Mouse (Mus musculus) embryo, embryonic 11 days (tissue): ENCODE results near the gene Cramp1l.
"Not testable (repeated sequence)": the region's sequence is repeated elsewhere in the genome, so short reads cannot be mapped to it uniquely, and the experiment has no call there.

Source experiments
- DNase-seq: peaks from one replicate; pipeline ENCODE4 v3.0.0-alpha.2; 2015

The Cramp1l gene

DNA sequence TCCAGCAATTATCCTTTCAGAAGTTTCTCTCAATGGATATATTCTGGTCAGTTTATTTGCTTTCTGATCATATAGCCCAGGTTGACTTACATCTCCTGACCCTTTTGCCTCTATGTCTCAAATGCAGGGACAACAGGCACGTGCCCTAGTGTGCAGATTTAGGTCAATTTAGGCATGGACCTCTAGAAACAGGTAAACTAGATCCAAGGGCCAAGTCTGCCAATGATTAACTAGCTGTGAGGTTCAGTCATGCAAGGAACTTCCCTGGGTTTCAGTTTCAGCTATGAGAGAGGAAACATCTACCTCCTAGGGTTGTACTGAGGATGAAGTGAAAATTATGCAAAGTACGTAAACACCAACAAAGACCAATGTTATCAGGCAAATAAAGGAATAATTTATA is 62.3 kb downstream of the Cramp1l start:
- no peak for DNase-seq

DNA sequence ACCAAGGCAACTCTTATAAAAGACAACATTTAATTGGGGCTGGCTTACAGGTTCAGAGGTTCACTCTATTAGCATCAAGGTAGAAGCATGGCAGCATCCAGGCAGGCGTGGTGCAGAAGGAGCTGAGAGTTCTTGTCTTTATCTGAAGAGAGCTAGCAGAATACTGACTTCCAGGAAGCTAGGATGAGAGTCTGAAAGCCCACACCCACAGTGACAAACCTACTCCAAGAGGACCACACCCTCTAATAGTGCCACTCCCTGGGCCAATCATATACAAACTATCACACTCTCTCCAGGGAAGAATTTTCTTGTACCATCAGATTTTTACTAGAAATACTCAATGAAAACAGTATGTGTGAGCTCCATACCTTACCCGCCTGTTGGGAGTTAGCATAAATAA is 64.9 kb downstream of the Cramp1l start:
- no peak for DNase-seq

DNA sequence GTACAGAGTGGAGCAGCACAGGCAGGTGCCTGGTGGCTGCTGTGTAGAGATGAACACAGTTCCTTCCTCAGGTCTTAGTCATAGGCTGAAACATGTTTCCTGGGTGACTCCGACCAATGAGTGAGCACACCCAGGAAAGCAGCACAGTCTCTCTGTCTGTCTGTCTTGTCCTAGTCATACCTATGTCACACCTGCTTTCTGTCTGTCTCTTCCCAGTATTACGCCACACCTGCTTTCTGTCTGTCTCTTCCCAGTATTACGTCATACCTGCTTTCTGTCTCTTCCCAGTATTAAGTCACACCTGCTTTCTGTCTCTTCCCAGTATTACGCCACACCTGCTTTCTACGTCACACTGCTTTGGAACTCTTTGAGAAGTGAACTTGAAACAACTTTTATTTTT is 67.4 kb downstream of the Cramp1l start:
- DNase-seq: no peak

DNA sequence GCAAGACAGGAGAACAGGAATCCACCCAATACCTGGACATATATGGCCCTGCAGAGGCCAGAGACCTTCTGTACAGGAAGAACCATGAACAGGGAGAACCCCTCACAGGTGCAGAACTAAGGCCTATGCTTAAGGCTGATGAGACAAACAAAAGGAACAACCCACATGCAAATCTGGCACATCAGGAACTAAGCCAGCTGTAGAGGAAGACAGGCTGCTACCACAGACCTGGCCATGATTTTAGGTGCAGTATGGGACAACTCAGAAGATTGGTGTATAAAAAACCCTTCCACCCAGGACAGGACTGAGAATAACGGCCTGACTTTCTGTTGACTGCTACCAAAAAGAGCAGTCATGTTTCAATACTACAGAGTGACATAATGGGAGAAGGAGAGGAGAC is 72.0 kb downstream of the Cramp1l start:
- not testable (repeated sequence) for DNase-seq

DNA sequence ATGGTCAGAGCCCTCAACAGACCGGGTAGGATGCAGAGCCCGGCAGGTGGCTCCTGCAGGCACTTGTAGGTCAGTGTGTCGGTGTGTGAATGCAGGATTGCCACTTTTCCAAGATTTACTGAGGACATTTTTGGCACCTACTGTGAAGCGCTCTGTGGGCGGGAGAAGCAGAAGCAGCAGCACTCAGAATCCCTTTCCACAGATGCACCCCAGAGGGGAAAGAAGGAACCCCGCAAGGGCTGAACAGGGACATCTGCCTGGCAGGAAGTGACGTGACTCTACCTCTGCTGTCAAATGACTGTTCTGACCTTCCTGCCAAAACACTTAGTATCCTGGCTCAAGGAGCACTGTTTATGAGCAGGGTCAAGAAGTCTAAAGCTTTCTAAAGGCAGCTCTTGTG is 72.6 kb downstream of the Cramp1l start:
- no peak for DNase-seq

DNA sequence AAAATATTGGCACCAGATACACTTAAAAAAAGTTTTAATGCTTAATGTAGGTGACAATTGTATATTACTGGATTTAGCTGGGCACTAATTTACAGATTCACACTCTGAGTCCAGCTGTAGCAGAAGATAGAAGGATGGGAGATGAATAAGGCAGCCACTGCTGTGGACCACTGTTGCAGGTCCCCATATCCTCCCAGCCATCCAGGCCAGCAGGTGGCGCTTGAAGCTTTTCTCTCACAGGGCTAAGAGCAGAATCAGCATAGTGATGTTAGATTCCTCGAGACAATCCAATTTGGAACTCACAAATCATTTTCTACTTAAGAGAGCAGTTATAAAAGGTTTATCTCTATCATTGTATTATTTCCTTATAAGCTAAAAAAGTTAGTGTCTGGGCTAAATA is 73.1 kb downstream of the Cramp1l start:
- DNase-seq: not testable (repeated sequence)

DNA sequence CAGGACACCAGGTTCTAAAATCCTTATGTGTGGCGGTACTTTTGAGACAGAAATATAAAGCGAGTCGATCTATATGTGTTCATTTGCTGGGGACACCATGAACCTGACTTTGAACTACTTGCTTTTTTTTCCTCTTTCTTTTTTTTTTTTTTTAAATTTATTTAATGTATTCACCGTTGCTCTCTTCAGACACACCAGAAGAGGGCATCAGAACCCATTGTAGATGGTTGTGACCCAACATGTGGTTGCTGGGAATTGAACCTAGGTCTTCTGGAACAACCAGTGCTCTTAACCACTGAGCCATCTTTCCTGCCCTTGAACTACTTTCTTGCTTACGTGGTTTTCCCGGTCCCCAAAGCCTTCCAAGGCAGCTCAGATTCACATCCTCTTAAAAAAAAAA is 78.3 kb downstream of the Cramp1l start:
- DNase-seq: no peak

DNA sequence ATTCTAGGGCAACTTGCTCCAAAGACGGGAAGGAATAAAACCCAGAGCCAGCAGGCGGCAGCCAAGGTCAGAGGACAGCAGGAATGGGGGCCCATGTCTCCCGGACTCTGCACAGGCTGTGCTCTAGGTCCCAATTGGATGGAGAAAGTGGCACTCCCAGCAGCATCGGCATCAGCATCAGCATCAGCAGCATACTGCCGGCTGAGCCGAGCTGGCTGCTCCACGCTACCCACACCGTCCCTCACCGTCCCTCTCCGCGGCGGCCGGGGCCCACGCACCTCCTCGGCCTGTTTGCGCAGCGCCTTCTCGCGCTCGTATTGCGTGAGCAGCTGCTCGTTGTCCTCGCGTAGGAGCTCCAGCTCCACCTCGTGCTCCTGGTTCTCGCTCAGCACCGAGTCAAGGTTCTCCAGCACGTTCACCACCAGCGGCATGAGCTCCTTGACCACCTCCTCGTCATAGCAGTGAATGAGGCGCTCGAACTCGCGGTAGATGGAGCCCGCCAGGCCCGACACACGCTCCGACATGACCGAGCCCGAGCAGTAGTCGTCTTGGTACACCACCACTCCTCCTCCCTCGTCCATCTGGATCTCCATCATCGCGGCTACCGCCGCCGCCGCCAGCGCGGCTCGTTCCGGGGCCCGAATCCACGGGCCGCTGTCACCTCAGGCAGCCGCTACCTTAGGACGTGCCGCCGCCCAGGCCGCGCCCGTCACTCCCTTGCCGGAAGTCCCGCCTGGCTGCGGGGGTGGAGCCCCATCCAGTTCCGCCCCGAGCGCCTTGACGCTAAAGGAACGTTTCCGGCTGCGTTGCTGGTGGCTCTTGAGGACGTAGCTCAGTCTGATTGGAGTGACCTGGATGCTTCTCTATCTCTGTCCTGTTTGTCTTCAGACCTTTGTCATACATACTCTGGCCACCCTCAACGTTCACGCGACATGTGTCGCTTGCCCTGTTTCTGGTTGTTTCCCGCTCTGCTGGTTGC is 79.0 kb downstream of the Cramp1l start, which contains the start of gene Mapk8ip3:
Mapk8ip3 (minus strand) TSS at position 719 of the 979 bp plus-strand sequence.
- DNase-seq: peak; percentile 97

DNA sequence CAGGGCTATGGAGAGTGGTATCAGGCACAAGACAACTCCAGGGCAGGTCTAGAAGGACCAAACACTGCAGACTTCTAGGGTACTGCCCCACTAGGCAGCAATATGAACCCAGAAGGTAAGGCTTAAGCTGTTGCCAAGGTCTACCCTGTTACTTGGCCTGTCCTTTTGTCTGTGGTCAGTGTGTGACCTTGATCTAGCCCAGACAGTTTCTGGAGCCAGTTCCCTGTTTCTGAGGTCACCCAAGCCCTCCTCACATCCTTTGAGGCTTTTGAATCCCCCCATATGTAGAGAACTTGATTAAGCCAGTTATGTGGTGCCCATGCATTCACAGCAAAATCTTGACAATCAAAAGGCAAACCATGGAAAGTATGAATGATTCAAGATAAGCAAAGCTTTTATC is 79.9 kb downstream of the Cramp1l start:
- DNase-seq: no peak

DNA sequence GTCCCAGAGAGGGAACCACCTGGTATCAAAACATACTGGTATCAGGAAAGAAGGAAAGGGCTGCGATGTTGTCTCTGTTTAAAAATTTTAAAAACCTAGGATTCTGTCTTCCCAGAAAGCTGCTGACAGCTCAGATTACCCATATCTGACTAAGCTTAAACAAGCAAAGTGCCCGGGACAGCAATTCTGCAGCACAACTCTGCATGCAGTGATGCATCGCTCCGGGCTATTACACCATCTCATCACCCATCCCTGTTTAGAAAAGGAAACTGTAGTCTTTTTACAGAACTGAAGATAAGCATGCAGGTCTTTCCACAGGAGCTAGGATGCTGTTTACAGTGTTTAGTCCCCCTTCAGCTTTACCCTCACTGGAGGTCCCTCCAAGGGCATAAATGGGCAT is 80.7 kb downstream of the Cramp1l start:
- DNase-seq: no peak

DNA sequence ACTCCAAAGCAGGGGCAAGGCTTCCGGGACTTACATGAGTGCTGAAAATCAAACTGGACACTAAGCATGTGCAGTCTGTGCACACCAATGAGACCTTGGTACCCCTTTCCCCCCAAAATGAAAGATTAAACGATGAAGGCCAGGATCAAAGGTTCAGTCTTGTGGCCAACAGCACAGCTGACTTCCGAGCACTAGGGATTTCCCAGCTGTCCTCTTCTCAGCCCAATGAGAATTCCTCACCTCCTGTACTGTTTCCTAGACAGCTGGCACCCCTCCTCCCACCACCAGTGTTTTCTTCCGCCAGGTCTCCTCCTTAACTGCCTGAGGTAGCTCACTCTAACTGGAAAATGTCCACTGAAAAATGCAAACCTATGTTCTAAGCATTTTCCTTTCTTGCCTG is 82.4 kb downstream of the Cramp1l start:
- DNase-seq: no peak

DNA sequence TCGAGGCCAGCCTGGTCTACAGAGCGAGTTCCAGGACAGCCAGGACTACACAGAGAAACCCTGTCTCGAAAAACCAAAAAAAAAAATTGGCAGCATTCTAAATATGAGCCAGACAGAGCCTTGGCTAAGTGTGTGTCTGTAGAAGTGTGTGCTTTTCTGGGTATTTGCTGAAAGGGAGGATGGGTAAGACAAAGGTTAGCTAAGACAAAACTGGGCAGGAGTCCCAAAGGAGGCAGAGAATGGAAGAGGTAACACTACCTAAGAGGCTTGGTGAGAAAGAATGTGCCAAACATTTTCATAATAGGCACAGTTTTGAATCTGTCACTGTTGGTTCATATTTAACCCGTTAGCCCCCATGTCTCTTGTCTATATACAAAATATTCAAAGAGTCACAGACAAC is 83.2 kb downstream of the Cramp1l start:
- no peak for DNase-seq

DNA sequence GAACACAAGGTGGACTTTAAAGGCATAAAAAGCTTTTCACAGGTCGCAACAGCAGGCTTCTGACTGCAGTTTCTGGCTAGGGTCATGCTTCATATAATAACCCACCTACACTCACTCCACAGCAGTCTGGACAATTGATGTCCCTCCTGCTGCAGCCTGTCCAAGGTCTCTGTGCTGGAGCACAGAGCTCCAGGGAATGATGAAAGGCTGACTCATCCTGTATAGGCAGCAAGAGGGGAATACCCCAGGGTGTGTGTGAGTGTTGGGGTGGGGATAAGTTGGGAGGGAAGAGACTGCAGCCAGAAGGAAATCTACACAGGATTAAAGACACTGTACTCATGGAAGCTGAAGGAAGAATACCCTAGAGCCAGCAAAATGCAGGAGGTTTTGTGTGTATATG is 86.1 kb downstream of the Cramp1l start:
- DNase-seq: no peak

DNA sequence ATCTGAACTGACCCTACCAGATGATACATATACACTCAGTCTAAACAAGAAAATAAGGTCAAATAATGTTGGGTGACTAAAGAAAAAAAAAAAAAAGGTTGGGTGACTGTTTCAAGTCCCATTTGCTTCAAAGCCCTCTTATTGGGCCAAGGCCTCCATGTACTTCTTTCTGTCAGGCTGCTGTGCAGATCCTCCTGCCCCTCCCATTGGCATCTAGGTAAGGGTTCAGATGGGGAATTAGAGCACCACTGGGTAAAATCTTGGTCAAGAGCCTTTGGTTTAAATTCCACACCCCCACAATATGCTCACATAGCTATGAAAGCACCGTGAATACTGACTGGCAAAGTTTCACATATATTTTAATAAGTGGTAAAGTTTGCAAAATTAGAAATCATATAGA is 92.3 kb downstream of the Cramp1l start:
- DNase-seq: no peak

DNA sequence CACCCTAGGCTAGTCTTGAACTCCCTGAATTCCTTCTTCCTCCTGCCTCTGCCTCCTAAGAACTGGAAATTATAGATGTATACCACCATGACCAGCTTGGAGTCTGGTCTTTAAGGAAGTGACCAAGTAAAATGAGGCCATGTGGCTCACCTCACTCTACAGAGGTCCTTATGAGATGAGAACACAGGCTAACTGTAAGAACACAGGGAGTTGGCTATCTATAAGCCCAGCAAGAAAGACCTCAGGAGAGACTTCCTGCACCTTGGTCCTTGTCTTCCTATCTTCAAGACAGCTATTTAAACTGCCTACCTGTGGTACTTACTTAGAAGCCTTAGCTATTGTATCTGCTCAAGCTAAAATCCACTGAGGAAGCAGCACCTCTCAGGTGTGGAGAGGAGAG is 101.6 kb downstream of the Cramp1l start:
- no peak for DNase-seq
